Mouse (Mus musculus) embryonic fibroblast, embryonic 13.5 days (primary cell): ENCODE results near the gene Nek11.

Experiments
- CTCF ChIP-seq: IDR thresholded peaks from 2 replicates; pipeline ENCODE4 v1.5.1; 2011; ENCODE audit warnings: mild to moderate bottlenecking, control low read depth, low read length, moderate library complexity, borderline replicate concordance; ENCODE audit not compliant: insufficient read depth
- POLR2A ChIP-seq: IDR thresholded peaks from 2 replicates; pipeline ENCODE4 v1.6.1; 2011; ENCODE audit warnings: low read depth, mild to moderate bottlenecking, control low read depth, low read length, moderate library complexity

- TF ChIP-seq CTCF: no peak
- TF ChIP-seq POLR2A: no peak
These were observed 85.6 kb downstream of the Nek11 start for GRCm38 (mm10) chr9:105309553-105310281.
